Mouse (Mus musculus): Measurements from ENCODE around the gene Col4a4.

Col4a4 gene

DNA sequence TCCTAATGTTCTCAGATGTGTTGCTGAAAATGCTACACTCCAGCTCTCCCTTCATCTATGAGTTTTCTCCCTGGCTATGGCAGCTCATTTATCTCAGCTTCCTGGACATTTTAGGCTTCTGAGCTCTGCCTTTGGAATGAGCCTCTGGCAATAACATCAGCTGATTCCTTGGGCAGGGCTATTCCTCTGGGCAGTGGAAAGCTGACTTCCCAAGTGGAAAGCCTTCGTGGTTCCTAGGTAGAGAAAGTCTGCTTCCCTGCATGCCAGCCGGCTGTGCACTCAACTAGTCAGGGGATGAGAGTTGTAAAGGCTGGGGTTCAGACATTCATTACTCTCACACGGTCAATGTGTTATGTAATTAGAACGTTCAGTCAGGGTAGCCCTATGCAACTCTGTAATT is 8.3 kb downstream of the Col4a4 start:
- no peak for DNase-seq (ENCODE audit: low read depth, low spot score)

DNA sequence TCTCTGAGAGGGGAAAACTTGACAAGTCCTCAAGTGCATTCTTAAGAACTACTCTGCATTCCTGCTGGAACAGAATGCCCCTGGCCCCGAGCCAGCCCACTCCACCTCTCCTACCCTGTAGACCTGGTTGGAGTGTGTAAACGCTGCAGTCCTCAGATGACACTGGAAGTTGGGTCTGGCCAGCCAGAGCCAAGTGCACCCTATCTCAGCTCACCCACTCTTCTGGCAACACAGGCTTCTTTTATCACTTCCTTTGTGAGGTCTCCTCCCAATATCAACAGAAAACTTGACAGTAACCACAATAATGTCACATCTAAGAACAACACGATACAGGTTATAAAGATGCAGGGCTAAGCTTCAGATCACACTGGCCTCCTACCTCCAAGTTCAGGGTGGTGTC is 8.7 kb downstream of the Col4a4 start:
- DNase-seq (ENCODE audit: low read depth, low spot score): no peak

- no peak for DNase-seq (ENCODE audit: low read depth, low spot score)
These were observed 9.3 kb downstream of the Col4a4 start for GRCm38 (mm10) chr1:82577339-82577738.

- no peak for DNase-seq (ENCODE audit: low read depth, low spot score)
These were observed 10.5 kb downstream of the Col4a4 start for GRCm38 (mm10) chr1:82576182-82576581.

GRCm38 (mm10) chr1:82575681-82576080 is 11.0 kb downstream of the Col4a4 start:
- DNase-seq (ENCODE audit: low read depth, low spot score): no peak

DNA sequence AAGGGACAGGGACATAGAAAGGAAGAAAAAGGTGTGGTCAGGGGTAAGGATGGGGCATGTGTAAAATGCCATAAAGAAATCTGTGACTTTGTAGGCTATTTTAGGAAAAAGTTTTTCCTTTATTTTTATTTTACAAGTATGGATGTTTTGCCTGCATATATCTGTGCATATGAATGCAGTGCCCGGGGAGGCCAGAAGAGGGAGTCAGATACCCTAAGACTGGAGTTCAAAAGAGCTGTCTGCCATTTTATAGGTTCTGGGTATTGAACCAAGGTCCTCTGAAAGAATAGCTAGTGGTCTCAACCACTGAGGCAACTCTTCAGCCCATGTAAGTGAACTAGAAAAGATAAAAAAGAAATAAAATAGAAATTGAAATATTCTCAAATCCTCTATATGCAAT is 14.9 kb downstream of the Col4a4 start:
- DNase-seq (ENCODE audit: low read depth, low spot score): no peak

DNA sequence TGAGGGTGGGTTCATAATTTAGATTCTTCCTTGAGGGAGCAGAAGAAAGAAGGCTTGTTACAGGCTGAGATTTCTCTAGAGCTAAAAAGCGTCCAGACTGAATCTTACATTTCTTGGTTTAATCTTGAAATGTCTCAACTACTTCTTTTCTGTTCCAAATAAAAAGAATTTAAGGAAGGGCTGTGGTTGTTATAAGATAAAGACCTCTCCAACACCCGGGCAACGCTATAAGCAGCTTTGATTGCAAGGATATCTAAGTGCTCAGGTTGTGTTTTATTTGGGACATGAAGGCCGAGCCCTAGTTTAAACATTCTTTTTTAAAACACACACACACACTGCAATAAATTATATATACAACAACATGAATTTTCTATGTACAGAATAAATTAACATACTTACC is 17.2 kb downstream of the Col4a4 start:
- no peak for DNase-seq (ENCODE audit: low read depth, low spot score)

GRCm38 (mm10) chr1:82560223-82560622 is 26.4 kb downstream of the Col4a4 start:
- DNase-seq (ENCODE audit: low read depth, low spot score): no peak

- DNase-seq (ENCODE audit: low read depth, low spot score): no peak
These were observed 31.8 kb downstream of the Col4a4 start for GRCm38 (mm10) chr1:82554889-82555288.

- no peak for DNase-seq (ENCODE audit: low read depth, low spot score)
These were observed 32.2 kb downstream of the Col4a4 start for GRCm38 (mm10) chr1:82554443-82554850.

- DNase-seq (ENCODE audit: low read depth, low spot score): no peak
These were observed 41.3 kb downstream of the Col4a4 start for GRCm38 (mm10) chr1:82545199-82545960.

GRCm38 (mm10) chr1:82544419-82545185 is 42.0 kb downstream of the Col4a4 start:
- no peak for DNase-seq (ENCODE audit: low read depth, low spot score)

- DNase-seq (ENCODE audit: low read depth, low spot score): no peak
These were observed 42.7 kb downstream of the Col4a4 start for GRCm38 (mm10) chr1:82543934-82544333.

DNA sequence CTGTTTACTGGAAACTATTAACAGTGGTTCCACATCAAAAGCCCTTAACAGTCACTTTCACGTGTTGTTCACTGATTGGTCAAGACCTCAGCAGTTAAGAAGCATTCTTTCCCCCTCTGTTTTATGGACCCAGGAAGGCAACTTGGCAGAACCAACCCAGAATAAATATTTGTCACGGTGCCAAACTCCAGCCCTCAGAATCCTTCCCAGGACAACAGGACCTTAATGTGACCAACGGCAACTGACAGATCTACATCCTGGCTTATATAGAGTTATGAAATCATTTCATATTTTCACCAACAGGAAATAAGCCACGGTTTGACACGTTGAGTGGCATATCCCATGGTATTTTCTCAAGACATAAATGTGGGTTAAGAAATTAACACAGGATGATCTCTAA is 46.6 kb downstream of the Col4a4 start:
- DNase-seq (ENCODE audit: low read depth, low spot score): no peak

DNA sequence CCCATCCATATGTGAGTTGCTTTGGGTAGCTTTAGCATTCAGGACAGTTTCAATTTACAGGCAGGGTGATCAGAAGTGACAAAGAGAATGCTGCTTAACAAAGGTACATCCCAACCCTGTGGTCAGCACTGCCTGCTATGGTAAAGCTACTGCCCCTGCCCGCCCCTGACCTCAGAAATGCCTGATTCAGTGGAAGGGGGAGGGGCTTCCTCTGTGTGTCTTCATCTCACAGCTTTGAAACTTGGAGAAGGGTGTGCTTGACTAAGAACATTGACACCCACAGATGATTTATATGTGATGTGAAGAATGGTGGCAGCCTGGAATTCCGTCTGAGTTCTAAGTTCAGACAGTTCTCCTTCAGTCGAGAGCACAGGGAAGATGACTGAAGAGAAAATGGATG is 48.8 kb downstream of the Col4a4 start:
- no peak for DNase-seq (ENCODE audit: low read depth, low spot score)

GRCm38 (mm10) chr1:82536515-82537174 is 50.0 kb downstream of the Col4a4 start:
- no peak for DNase-seq (ENCODE audit: low read depth, low spot score)

DNA sequence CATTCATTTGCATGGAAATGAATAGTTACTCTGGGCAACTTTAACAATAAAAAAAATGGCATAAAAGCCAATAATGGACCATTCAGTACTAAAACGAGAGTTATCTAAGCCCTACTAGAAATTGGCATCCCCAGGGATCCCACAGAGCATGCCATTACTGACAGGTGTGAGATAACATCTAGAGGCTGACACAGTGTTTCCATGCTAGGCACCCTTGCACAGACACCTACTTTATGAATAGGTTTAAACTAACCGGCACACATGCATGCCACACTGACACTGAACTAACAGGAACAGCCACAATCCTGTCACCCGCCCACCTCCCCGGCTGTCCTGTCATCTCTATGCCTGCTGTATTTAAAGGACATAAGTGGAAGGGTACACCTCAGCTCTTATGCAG is 58.7 kb downstream of the Col4a4 start:
- peak; percentile 1 for DNase-seq (ENCODE audit: low read depth, low spot score)

DNA sequence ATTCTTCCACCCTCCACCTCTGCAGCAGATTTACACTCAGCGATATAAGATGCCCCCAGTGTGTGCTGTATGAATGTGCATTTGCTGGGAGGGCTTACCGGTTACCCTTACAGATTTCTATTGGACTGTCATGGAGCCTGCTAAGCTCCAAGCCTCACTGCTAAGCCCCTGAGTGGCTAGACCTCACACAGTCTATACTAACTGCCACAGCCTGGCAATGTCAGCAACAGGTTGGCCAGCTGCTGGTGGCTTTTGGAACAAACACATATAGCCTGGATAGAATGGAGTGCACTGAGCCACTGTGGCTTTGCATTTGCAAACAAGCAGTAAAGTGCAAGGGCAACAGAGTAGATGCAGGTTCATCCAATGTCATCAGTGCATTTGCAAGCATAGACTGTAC is 94.7 kb downstream of the Col4a4 start:
- DNase-seq (ENCODE audit: low read depth, low spot score): no peak

GRCm38 (mm10) chr1:82486371-82486770 is 100.3 kb downstream of the Col4a4 start:
- no peak for DNase-seq (ENCODE audit: low read depth, low spot score)

DNA sequence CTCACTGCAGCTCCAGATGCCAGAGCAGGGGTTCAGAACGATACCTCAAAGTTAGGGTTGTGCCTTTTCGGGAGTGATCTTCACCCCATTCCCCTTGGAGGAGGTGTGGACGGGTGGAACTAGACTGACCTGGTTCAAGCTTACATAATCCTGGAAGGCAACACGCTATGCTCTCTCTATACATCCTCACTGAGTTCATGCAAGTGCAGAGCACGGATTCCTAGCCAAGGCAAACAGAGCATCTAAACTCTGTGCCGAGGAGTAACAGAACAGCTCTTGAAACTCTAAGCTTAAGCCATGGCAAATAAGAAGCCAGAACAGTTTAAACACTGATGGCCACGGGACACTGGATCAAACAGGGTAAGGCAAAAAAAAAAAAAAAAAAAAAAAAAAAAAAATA is 104.3 kb downstream of the Col4a4 start:
- DNase-seq (ENCODE audit: low read depth, low spot score): no peak

DNA sequence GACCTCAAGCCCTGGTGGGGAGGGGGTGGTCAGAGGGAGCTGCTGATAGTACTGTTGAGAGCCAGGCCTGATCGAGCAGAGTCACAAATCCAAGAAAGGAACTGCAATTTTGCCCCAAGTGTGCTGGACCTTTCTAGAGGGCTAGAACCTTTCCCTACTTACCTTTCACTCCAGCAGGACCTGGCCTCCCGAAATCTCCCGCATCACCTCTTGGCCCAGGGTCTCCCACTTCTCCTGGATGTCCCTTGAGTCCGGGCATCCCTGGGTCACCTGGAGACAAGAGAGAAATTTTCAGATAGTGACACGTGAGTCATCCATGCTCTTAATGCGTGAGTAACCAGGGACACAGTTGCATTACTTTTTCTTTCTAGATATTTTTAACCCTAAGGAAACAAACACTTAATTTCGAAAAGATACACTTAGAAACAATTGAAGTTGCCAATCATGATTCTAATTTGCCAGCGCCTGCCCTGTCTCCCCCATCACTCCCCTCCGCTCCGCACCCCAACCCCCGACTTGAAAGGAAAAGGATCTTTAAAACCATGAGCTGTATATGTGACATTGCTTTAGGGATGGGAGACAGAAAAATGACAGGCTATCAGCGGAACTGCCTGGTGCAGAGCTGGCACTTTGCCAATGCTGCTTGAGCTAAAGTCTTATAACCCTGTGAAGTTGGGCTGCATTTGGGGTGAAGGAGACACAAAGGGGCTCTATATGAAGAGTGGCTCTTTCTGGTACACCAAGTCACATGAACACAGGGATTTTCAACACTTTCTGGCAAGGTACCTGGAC is 106.8 kb downstream of the Col4a4 start:
- no peak for DNase-seq (ENCODE audit: low read depth, low spot score)

GRCm38 (mm10) chr1:82476746-82477145 is 109.9 kb downstream of the Col4a4 start:
- no peak for DNase-seq (ENCODE audit: low read depth, low spot score)
